Mouse (Mus musculus): ENCODE measurements around the gene Etv3. TPM values are rescaled to one million over a fixed set of nuclear protein-coding genes. Genes with fewer than 3 reads are reported as not detected.
"Not testable (repeated sequence)": the region's sequence is repeated elsewhere in the genome, so short reads cannot be mapped to it uniquely, and the experiment has no call there.

Etv3 gene
- 13.9 and 14.0 TPM in 2 replicates for polyA plus RNA-seq (2016; fragmentation: Nextera tagmentation; extraction: Ambion mirVana)

GRCm38 (mm10) chr3:87525043-87525836 is at the start of gene Etv3:
TSS of gene Etv3 (plus strand) at chr3:87525407.
- Histone ChIP-seq H3K4me1 (replicated peaks) (peaks cover 35% of the 10 kb centered on the region), H3K9me3 (replicated peaks) (no peaks in the 10 kb centered on the region), H3K4me2 (peak within 1 kb of the TSS; percentile 84), H3K27me3 (replicated peaks) (no peaks in the 10 kb centered on the region), H3K27ac (ENCODE audit: poor library complexity, severe bottlenecking) (peak within 1 kb of the TSS; percentile 88), H3K36me3 (peaks cover 30% of the 10 kb centered on the region), H3K4me3 (peak within 1 kb of the TSS; percentile 77), H3K9ac (peak within 1 kb of the TSS; percentile 95)
- 3% methylated on average over 61 of the region's 64 CpGs for WGBS
- peak; percentile 93 for ATAC-seq (ENCODE audit: insufficient number of reproducible peaks, low FRiP score)

GRCm38 (mm10) chr3:87477948-87478347 is 47.3 kb upstream of the Etv3 start:
- peaks cover 21% of the 10 kb centered on the region for H3K9me3 ChIP-seq (replicated peaks)
- H3K36me3 ChIP-seq; ATAC-seq (ENCODE audit: insufficient number of reproducible peaks, low FRiP score); H3K4me1 ChIP-seq (replicated peaks); H3K27me3 ChIP-seq (replicated peaks); H3K9ac ChIP-seq; H3K4me2 ChIP-seq; H3K4me3 ChIP-seq; H3K27ac ChIP-seq (ENCODE audit: poor library complexity, severe bottlenecking): not testable (repeated sequence)
- WGBS = 75% methylated on average over 3 of the region's 3 CpGs

DNA sequence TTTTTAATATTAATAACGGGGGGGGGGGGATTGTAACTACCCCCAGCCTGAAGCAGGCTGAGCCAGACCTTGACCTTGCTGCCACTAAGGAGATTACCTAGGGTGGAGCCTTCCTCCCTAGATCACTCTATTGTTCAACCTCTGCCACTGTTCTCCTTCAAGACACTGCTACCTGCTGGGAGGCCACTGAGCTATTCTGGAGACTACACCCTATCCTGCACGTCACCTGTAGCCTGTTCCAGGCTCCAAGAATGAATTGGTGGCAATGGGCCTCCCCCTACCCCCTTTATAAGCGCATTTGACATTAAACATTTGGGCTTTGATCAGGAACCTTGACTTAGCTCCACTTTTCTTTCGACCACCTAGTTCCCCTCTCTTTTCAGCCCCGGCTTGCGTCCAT is 46.6 kb upstream of the Etv3 start:
- not testable (repeated sequence) for H3K4me2 ChIP-seq; H3K27ac ChIP-seq (ENCODE audit: poor library complexity, severe bottlenecking); H3K9ac ChIP-seq; H3K36me3 ChIP-seq; ATAC-seq (ENCODE audit: insufficient number of reproducible peaks, low FRiP score); H3K27me3 ChIP-seq (replicated peaks); H3K4me3 ChIP-seq; H3K4me1 ChIP-seq (replicated peaks)
- peaks cover 21% of the 10 kb centered on the region for H3K9me3 ChIP-seq (replicated peaks)
- 75% methylated on average over 6 of the region's 6 CpGs for WGBS

DNA sequence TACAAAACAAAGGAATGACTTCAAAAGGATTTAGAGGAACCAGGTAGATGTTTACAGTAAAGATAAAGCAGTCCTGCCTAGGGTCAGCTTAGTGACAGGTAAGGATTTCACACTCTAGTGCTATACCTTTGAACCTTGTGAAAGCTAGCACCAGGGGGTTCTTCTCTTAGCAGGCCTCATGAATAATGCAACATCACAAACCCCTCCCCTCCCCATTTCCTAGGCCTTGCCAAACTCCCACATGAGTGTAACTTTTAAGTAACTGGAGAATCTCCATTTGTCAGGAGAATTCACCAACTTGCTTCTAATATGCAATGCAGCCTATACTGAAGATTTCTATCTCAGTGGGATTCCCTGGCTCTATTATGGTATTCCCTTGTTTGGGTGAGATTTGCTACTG is 46.0 kb upstream of the Etv3 start:
- H3K4me2 ChIP-seq; H3K4me1 ChIP-seq (replicated peaks); H3K27ac ChIP-seq (ENCODE audit: poor library complexity, severe bottlenecking); H3K36me3 ChIP-seq; H3K9ac ChIP-seq; H3K4me3 ChIP-seq; ATAC-seq (ENCODE audit: insufficient number of reproducible peaks, low FRiP score); H3K27me3 ChIP-seq (replicated peaks): not testable (repeated sequence)
- peaks cover 21% of the 10 kb centered on the region for H3K9me3 ChIP-seq (replicated peaks)

DNA sequence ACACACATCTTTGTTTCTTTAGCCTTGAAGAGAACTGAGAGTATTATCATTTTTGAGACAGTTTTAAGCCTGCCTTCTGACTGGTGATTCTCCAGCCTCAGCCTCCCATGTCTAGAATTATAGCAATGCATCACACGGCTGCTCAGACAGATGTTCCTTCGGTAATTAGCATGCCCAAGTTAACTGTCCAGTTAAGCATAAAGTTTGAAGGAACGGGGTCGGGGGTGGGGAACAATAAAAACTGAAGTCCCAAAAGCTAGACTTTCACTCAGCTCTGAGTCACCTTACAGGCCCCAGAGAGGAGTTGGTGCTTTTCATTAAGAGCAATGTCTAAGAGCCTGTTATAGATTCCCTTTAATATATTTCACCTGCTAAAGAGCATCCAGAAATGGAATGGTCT is 37.8 kb upstream of the Etv3 start:
- 88% methylated on average over 4 of the region's 4 CpGs for WGBS
- H3K36me3 ChIP-seq = no peaks in the 10 kb centered on the region
- no peak for ATAC-seq (ENCODE audit: insufficient number of reproducible peaks, low FRiP score)

GRCm38 (mm10) chr3:87487911-87488310 is 37.3 kb upstream of the Etv3 start:
- ATAC-seq (ENCODE audit: insufficient number of reproducible peaks, low FRiP score) = no peak
- no peaks in the 10 kb centered on the region for H3K27me3 ChIP-seq (replicated peaks)
- WGBS = 74% methylated on average over 2 of the region's 2 CpGs

More for the DNA sequence above, 37.8 kb upstream of the Etv3 start:
- Histone ChIP-seq H3K9me3 (replicated peaks) (no peaks in the 10 kb centered on the region), H3K4me2 (no peak overlapping the region), H3K4me1 (replicated peaks) (no peaks in the 10 kb centered on the region), H3K4me3 (no peak overlapping the region), H3K27ac (ENCODE audit: poor library complexity, severe bottlenecking) (no peak overlapping the region), H3K9ac (no peak overlapping the region), H3K27me3 (replicated peaks) (no peaks in the 10 kb centered on the region)

GRCm38 (mm10) chr3:87498266-87498665 is 26.9 kb upstream of the Etv3 start:
- Histone ChIP-seq H3K27ac (ENCODE audit: poor library complexity, severe bottlenecking) (no peak overlapping the region), H3K4me1 (replicated peaks) (0 out of 2 replicates have a peak, but pooled peaks cover 4% of the 10 kb centered on the region), H3K9me3 (replicated peaks) (no peaks in the 10 kb centered on the region), H3K4me3 (no peak overlapping the region), H3K4me2 (no peak overlapping the region), H3K27me3 (replicated peaks) (peaks cover 27% of the 10 kb centered on the region), H3K9ac (no peak overlapping the region), H3K36me3 (no peaks in the 10 kb centered on the region)
- ATAC-seq (ENCODE audit: insufficient number of reproducible peaks, low FRiP score) = no peak
- WGBS = 76% methylated on average over 9 of the region's 9 CpGs

More at GRCm38 (mm10) chr3:87487911-87488310, 37.3 kb upstream of the Etv3 start:
- no peaks in the 10 kb centered on the region for H3K9me3 ChIP-seq (replicated peaks)
- no peak overlapping the region for H3K4me3 ChIP-seq
- no peak overlapping the region for H3K9ac ChIP-seq
- no peak overlapping the region for H3K27ac ChIP-seq (ENCODE audit: poor library complexity, severe bottlenecking)
- no peak overlapping the region for H3K4me2 ChIP-seq
- no peaks in the 10 kb centered on the region for H3K36me3 ChIP-seq
- no peaks in the 10 kb centered on the region for H3K4me1 ChIP-seq (replicated peaks)

DNA sequence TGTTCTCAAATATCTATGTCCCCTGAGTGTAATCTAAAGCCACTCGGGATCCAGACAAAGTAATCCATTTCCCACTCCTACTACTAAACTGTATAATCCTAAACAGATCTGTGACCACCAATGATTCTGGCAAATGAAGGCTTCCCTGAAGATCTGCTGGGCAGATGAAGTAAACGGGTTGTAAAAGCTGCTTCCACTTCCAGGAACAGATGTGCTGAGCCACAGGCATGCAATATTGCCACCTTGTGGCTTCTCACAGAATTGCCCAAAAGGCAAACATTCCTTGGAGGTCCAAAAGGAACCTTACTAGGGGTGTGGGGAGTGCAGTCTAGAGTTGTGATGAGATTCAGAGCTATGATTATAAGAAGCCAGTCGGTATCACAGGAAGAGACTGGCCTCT is 26.1 kb upstream of the Etv3 start:
- 14% methylated on average over 3 of the region's 3 CpGs for WGBS
- H3K27ac ChIP-seq (ENCODE audit: poor library complexity, severe bottlenecking) = no peak overlapping the region
- no peaks in the 10 kb centered on the region for H3K36me3 ChIP-seq
- peaks cover 27% of the 10 kb centered on the region for H3K27me3 ChIP-seq (replicated peaks)
- no peaks in the 10 kb centered on the region for H3K9me3 ChIP-seq (replicated peaks)
- no peak overlapping the region for H3K4me2 ChIP-seq
- no peak overlapping the region for H3K9ac ChIP-seq
- H3K4me1 ChIP-seq (replicated peaks) = 0 out of 2 replicates have a peak, but pooled peaks cover 4% of the 10 kb centered on the region
- ATAC-seq (ENCODE audit: insufficient number of reproducible peaks, low FRiP score) = no peak
- no peak overlapping the region for H3K4me3 ChIP-seq

- H3K27ac ChIP-seq (ENCODE audit: poor library complexity, severe bottlenecking) = no peak overlapping the region
- 0 out of 2 replicates have a peak, but pooled peaks cover 4% of the 10 kb centered on the region for H3K4me1 ChIP-seq (replicated peaks)
- no peak overlapping the region for H3K9ac ChIP-seq
- ATAC-seq (ENCODE audit: insufficient number of reproducible peaks, low FRiP score) = no peak
- no peak overlapping the region for H3K4me2 ChIP-seq
- peaks cover 27% of the 10 kb centered on the region for H3K27me3 ChIP-seq (replicated peaks)
- 70% methylated on average over 24 of the region's 24 CpGs for WGBS
- H3K4me3 ChIP-seq = no peak overlapping the region
- no peaks in the 10 kb centered on the region for H3K36me3 ChIP-seq
- H3K9me3 ChIP-seq (replicated peaks) = no peaks in the 10 kb centered on the region
Observed at GRCm38 (mm10) chr3:87500088-87501055, 24.8 kb upstream of the Etv3 start.

- H3K4me3 ChIP-seq = no peak overlapping the region
- H3K27ac ChIP-seq (ENCODE audit: poor library complexity, severe bottlenecking) = no peak overlapping the region
- H3K4me1 ChIP-seq (replicated peaks) = 0 out of 2 replicates have a peak, but pooled peaks cover 4% of the 10 kb centered on the region
- no peak for ATAC-seq (ENCODE audit: insufficient number of reproducible peaks, low FRiP score)
- WGBS = 39% methylated on average over 8 of the region's 8 CpGs
- H3K27me3 ChIP-seq (replicated peaks) = peaks cover 27% of the 10 kb centered on the region
- H3K4me2 ChIP-seq = no peak overlapping the region
- no peak overlapping the region for H3K9ac ChIP-seq
- H3K36me3 ChIP-seq = no peaks in the 10 kb centered on the region
- H3K9me3 ChIP-seq (replicated peaks) = no peaks in the 10 kb centered on the region
Observed at GRCm38 (mm10) chr3:87501151-87501550, 24.1 kb upstream of the Etv3 start.

DNA sequence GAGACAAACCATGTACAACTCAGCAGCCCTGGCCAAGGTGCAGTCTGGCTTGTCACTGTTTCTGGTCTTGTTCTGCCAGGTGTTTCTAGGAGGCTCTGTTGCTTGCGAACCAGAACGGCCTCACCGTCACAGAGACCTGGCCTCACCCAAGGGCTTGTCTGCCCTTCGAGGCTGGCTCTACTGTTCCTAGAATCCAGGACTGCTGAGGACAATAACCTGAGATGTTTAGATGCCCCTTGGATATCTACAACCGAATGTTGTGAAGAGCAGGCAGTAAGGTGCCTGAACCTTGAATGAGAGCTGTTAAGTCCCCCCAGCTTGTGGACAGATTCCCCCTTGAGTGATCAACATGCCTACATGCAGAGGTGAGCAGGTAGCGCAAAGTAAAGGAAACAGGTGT is 22.4 kb upstream of the Etv3 start:
- 79% methylated on average over 6 of the region's 6 CpGs for WGBS

More for the DNA sequence above, 22.4 kb upstream of the Etv3 start:
- Histone ChIP-seq H3K4me3 (no peak overlapping the region), H3K4me2 (no peak overlapping the region), H3K36me3 (no peaks in the 10 kb centered on the region), H3K27me3 (replicated peaks) (peaks cover 34% of the 10 kb centered on the region), H3K27ac (ENCODE audit: poor library complexity, severe bottlenecking) (no peak overlapping the region), H3K4me1 (replicated peaks) (0 out of 2 replicates have a peak, but pooled peaks cover 4% of the 10 kb centered on the region), H3K9ac (no peak overlapping the region), H3K9me3 (replicated peaks) (no peaks in the 10 kb centered on the region)
- no peak for ATAC-seq (ENCODE audit: insufficient number of reproducible peaks, low FRiP score)

All from heart, embryonic 12.5 days (tissue).